21 mouse cellular contexts compared by ENCODE assay signal in the genomic region with DNA sequence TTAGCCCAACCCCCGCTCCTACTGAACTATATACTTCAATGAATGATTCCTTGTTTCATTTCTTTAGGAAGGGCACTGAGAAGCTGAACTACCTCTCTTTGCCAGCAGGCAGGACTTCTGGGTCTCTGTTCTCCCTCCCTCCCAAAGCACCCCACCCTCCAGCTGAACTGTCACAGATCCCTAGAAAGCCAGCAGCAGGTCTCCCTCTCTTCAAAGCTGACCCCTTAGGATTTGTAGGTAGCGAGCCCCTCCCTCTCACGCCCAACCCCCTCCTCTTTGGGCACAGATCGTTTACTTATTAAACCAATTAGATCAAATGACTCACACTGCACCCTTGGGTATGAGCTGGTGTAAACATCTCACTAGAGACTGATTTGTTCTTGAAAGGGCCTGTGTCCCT. TPM values are rescaled to one million over a fixed set of nuclear protein-coding genes. Genes with fewer than 3 reads are reported as not detected.
DNase-seq lines count a peak whose midpoint lies in the region; ATAC-seq and TF ChIP-seq lines count a peak whose summit lies in the region.
"Had no signal": no experiment of that assay in that cellular context is flagged by ENCODE, and none has a peak within 500 bp of the region (broad histone marks: within the 10 kb centered on the region; RNA-seq: fewer than 3 reads in every experiment).

No protein-coding gene starts in this region.

- H3K4me2 ChIP-seq in intestine, embryonic 15.5 days (replicated peaks) = no peak overlapping the region; the same call in 1 of the 2 replicates
- H3K4me2 ChIP-seq in stomach, embryonic 16.5 days (ENCODE audit: low read depth, low read length) = no peak overlapping the region
- H3K4me2 ChIP-seq: heart, embryonic 12.5 days; hindbrain, embryonic 15.5 days; liver, embryonic 12.5 days; midbrain, embryonic 15.5 days had no signal

- H3K9me3 ChIP-seq in intestine, embryonic 15.5 days = no peaks in the 10 kb centered on the region
- H3K9me3 ChIP-seq in stomach, embryonic 16.5 days (replicated peaks; ENCODE audit: control insufficient read depth, low read length) = no peaks in the 10 kb centered on the region
- H3K9me3 ChIP-seq: G1E; heart, embryonic 12.5 days; hindbrain, embryonic 15.5 days; liver, embryonic 12.5 days; midbrain, embryonic 15.5 days had no signal

- no peak overlapping the region for H3K9ac ChIP-seq in intestine, embryonic 15.5 days
- no peak overlapping the region for H3K9ac ChIP-seq in stomach, embryonic 16.5 days (ENCODE audit: low read length)
- H3K9ac ChIP-seq in heart, adult 2 months (ENCODE audit: low read depth, low read length) = no peak overlapping the region
- H3K9ac ChIP-seq: heart, embryonic 12.5 days; hindbrain, embryonic 15.5 days; liver, embryonic 12.5 days; midbrain, embryonic 15.5 days had no signal

- H3K4me3 ChIP-seq in intestine, embryonic 15.5 days (replicated peaks) = no peak overlapping the region
- no peak overlapping the region for H3K4me3 ChIP-seq in stomach, embryonic 16.5 days (replicated peaks; ENCODE audit: low read length)
- H3K4me3 ChIP-seq in heart, adult 2 months = no peak overlapping the region
- H3K4me3 ChIP-seq: heart, embryonic 12.5 days; hindbrain, embryonic 15.5 days; liver, embryonic 12.5 days; midbrain, embryonic 15.5 days had no signal

- peak; percentile 64 for ATAC-seq in intestine, embryonic 15.5 days
- ATAC-seq in stomach, embryonic 16.5 days (ENCODE audit: insufficient read depth, low FRiP score) = peak; percentile 41; the same call in 1 of the 2 replicates
- no peak for ATAC-seq in CD4-positive, CD25-positive, alpha-beta regulatory T cell, adult 4 months
- ATAC-seq: forebrain, embryonic 14.5 days; liver, embryonic 12.5 days; lung, postnatal 0 days; midbrain, embryonic 15.5 days had no signal

- H3K79me2 ChIP-seq in heart, adult 2 months (replicated peaks; ENCODE audit: control insufficient read depth, insufficient read depth, low read length) = no peaks in the 10 kb centered on the region

- TF ChIP-seq POLR2A in heart, adult 2 months (IDR thresholded peaks at IDR 0.05; ENCODE audit: insufficient read depth, low read depth, low read length) = no peak

- no peak for TF ChIP-seq EP300 in heart, adult 2 months (IDR thresholded peaks at IDR 0.05; ENCODE audit: insufficient read depth, low read depth, low read length)

- H3K27ac ChIP-seq in intestine, embryonic 15.5 days = peak overlapping the region; percentile 34; the same call in 1 of the 2 replicates
- peak overlapping the region; percentile 29; the same call in 1 of the 2 replicates for H3K27ac ChIP-seq in stomach, embryonic 16.5 days (ENCODE audit: low read length)
- no peak overlapping the region for H3K27ac ChIP-seq in heart, adult 2 months
- H3K27ac ChIP-seq: hindbrain, embryonic 15.5 days; liver, embryonic 12.5 days; midbrain, embryonic 15.5 days had no signal

- no peak for TF ChIP-seq CTCF in heart, adult 2 months (IDR thresholded peaks at IDR 0.05)

- H3K27me3 ChIP-seq in intestine, embryonic 15.5 days (replicated peaks) = no peaks in the 10 kb centered on the region
- no peaks in the 10 kb centered on the region for H3K27me3 ChIP-seq in stomach, embryonic 16.5 days (ENCODE audit: control insufficient read depth, insufficient read depth, low read length)
- no peaks in the 10 kb centered on the region for H3K27me3 ChIP-seq in heart, adult 2 months (ENCODE audit: control insufficient read depth, insufficient read depth, low read length)
- H3K27me3 ChIP-seq: heart, embryonic 12.5 days; hindbrain, embryonic 15.5 days; midbrain, embryonic 15.5 days had no signal

- intact Hi-C loops in heart, adult 2 months (cut with DNase I) = no loop called here

- peak; percentile 74 for DNase-seq in kidney, adult 18-20 months
- DNase-seq in kidney, postnatal 10 days = peak; percentile 63
- no peak for DNase-seq in neural tube, embryonic 10.5 days (ENCODE audit: extremely low spot score, low spot score)
- DNase-seq in heart, adult 2 months = no peak
- DNase-seq: cerebellum, postnatal 25 days; heart, postnatal 36 days; layer of hippocampus, postnatal 36 days; left cerebral cortex, postnatal 4 days had no signal

- H3K36me3 ChIP-seq in intestine, embryonic 15.5 days = no peaks in the 10 kb centered on the region
- H3K36me3 ChIP-seq in stomach, embryonic 16.5 days (ENCODE audit: control insufficient read depth, insufficient read depth, low read length) = no peaks in the 10 kb centered on the region
- no peaks in the 10 kb centered on the region for H3K36me3 ChIP-seq in heart, adult 2 months (ENCODE audit: control insufficient read depth, insufficient read depth, low read length)
- H3K36me3 ChIP-seq: G1E; heart, embryonic 12.5 days; hindbrain, embryonic 15.5 days; liver, embryonic 12.5 days; midbrain, embryonic 15.5 days had no signal

- H3K4me1 ChIP-seq in intestine, embryonic 15.5 days (replicated peaks) = peaks cover 8% of the 10 kb centered on the region; the same call in 1 of the 2 replicates
- H3K4me1 ChIP-seq in stomach, embryonic 16.5 days (ENCODE audit: control insufficient read depth, insufficient read depth, low read length) = peaks cover 5% of the 10 kb centered on the region; the same call in 1 of the 2 replicates
- no peaks in the 10 kb centered on the region for H3K4me1 ChIP-seq in heart, adult 2 months (ENCODE audit: control insufficient read depth, insufficient read depth, low read length)
- H3K4me1 ChIP-seq: heart, embryonic 12.5 days; hindbrain, embryonic 15.5 days; midbrain, embryonic 15.5 days had no signal

- 36% methylated on average over 4 of the region's 4 CpGs for WGBS in intestine, embryonic 15.5 days
- 32% methylated on average over 4 of the region's 4 CpGs for WGBS in stomach, embryonic 16.5 days
- WGBS in heart, adult 2 months = 68% methylated on average over 4 of the region's 4 CpGs

RNA-seq across cellular contexts. Expression of gene D330020A13Rik, which starts 39.5 kb away (rescaled TPM):
- 0.40 TPM in 2 replicates for polyA plus RNA-seq in intestine, embryonic 15.5 days (2015; fragmentation: Nextera tagmentation; extraction: Ambion mirVana)
- polyA plus RNA-seq in stomach, embryonic 16.5 days (2015; fragmentation: Nextera tagmentation; extraction: Ambion mirVana) = not detected in 2 replicates
- not detected for total RNA-seq in heart, adult 2 months (2021)
- polyA plus RNA-seq in heart, adult 2 months (2012; rRNA removed) = not detected in 2 replicates
- not detected for polyA plus RNA-seq in CD4-positive, CD25-positive, alpha-beta regulatory T cell, adult 4 months (2017; shearing (Covaris generic))
- total RNA-seq: G1E; heart, postnatal 36 days; layer of hippocampus, adult 18-20 months; layer of hippocampus, postnatal 36 days; left cerebral cortex, postnatal 4 days; megakaryocyte, adult 5-6 weeks had no signal
- polyA plus RNA-seq: forebrain, embryonic 14.5 days; G1E; liver, embryonic 12.5 days; lung, postnatal 0 days; midbrain, embryonic 15.5 days; neural tube, embryonic 11.5 days had no signal

RNA-seq across cellular contexts. Expression of gene B4galnt3, which starts 39.7 kb away (rescaled TPM):
- polyA plus RNA-seq in intestine, embryonic 15.5 days (2015; fragmentation: Nextera tagmentation; extraction: Ambion mirVana) = 1.4 and 1.6 TPM in 2 replicates
- polyA plus RNA-seq in stomach, embryonic 16.5 days (2015; fragmentation: Nextera tagmentation; extraction: Ambion mirVana) = 0.68 and 0.77 TPM in 2 replicates
- total RNA-seq in heart, adult 2 months (2021) = under 1 TPM; 0.20 to 0.29 TPM
- 0.20 and 0.26 TPM in 2 replicates for polyA plus RNA-seq in heart, adult 2 months (2012; rRNA removed)
- not detected for polyA plus RNA-seq in CD4-positive, CD25-positive, alpha-beta regulatory T cell, adult 4 months (2017; shearing (Covaris generic))
- total RNA-seq: G1E; megakaryocyte, adult 5-6 weeks had no signal
- polyA plus RNA-seq: forebrain, embryonic 14.5 days; G1E; lung, postnatal 0 days had no signal

Comparison
In these comparisons a context has a peak if more than half of its experiments do, and no peak if none do; other contexts are left out.
1. DNase-seq: peak in kidney, adult 18-20 months (single experiment) and kidney, postnatal 10 days (single experiment); none in neural tube, embryonic 10.5 days (single experiment) and heart, adult 2 months (0 of 2).